Mouse (Mus musculus) heart, postnatal 10 days (tissue): Measurements from ENCODE around the gene Lbhd1. TPM values are rescaled to one million over a fixed set of nuclear protein-coding genes. Genes with fewer than 3 reads are reported as not detected.

Experiments used
- DNase-seq, 2 experiments: peaks; one replicate each; pipeline ENCODE4 v3.0.0; 2021
- intact Hi-C: fragments of 180-260 bp; cut with DNase I; formaldehyde crosslinking; loops from one replicate; pipeline ENCODE4 v1.15.1; 2025
- total RNA-seq, 2 experiments: library from RNA; stranded (reverse); gene quantifications; 2 replicates each; pipeline ENCODE4 v1.2.3; 2021

Gene Lbhd1
- total RNA-seq, 2 experiments from 2014 or later, result 2.0 to 9.8 TPM

DNA sequence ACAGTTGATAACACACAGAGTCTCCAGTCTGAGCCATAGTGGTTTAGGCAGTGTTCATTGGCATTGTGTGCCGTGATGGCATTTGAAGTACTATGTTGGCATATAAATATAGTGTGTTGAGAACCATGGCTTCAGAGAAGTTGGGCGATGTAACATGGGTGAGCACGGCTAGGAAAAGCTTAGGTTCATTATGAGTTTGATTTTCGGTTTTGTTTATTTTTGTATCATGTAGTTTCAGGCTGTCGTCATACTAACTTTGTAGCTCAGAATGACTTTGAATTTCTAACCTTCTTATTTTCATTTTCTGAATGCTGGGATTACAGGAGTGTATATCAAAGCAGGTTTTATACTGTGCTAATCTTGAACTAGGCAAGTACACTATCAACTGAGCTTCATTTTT is 19.9 kb downstream of the Lbhd1 start:
- intact Hi-C loops, result no loop called here
- no peak for DNase-seq

DNA sequence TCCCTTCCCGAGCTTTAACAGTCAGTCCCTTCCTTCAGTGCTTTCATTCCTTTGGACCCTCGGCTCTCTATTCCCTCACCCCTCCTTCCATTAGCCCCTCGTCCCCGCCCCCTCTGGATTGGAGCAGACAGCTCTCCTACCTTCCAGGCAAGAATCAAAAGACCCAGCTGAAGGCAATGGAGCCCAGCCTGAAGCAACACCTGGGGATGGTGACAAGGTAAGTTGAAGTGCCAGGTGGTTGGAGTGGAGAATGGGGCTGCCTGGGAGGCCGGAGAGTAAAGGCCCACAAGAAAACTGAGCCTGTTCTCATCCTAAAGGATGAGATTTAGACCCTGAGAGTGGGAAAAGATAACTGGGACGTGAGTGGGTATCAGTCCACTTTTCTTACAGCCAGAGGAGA is 25.0 kb downstream of the Lbhd1 start:
- intact Hi-C loops, result no loop called here
- no peak for DNase-seq

DNA sequence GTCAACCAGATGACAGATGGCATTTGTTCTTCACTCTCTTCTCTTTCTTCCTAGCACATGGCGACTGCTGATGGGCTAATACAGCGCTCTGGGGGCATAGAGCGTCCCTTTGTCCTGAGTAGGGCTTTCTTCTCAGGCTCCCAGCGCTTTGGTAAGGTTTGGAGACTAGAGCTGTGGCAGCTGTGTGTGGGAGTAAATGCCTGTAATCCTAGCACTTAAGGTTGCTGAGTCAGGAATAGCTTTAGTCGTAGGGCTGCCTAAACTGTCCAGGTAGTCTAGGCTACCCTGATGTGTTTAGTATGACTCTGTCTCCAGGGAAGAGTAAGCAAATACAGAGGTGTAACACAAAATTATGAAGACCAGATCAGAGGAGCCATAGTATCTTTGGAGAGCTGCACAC is 28.3 kb downstream of the Lbhd1 start:
- intact Hi-C loops, result no loop called here
- no peak for DNase-seq

DNA sequence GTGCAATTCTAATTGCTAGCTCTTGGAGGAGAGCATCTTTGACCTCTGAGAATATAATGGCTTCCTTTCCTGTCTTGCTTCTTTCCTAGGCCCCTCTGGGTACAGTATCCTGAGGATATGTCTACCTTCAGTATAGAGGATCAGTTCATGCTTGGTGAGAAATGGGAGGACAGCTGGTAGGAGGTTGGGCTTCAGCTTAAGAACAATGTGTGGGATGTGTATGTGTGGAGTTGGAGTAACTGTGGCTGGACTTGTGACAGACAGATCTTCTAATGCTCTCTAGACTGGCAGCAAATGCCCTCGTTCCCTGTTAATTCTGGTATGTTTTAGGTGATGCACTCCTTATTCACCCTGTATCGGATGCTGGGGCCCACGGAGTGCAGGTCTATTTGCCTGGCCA is 30.7 kb downstream of the Lbhd1 start:
- DNase-seq, result no peak
- intact Hi-C loops, result no loop called here

DNA sequence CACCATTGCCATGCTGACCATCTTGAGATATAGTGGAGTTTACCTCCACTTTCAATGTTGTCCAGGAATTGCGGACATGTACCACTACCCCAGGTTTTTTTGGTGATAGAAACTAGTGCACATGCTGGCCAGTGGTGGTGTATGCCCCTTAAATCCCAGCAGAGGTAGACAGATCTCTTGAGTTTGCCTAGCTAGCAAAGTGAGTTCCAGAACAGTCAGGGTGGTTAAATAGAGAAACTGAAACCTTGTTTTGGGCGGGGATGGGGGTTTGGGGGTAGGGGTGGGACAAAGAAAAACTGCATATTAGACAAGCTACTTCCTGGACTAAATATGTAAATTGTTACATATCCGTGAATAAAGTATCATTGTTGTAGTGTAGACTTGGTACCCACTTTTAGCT is 35.5 kb downstream of the Lbhd1 start:
- intact Hi-C loops, result no loop called here
- no peak for DNase-seq

DNA sequence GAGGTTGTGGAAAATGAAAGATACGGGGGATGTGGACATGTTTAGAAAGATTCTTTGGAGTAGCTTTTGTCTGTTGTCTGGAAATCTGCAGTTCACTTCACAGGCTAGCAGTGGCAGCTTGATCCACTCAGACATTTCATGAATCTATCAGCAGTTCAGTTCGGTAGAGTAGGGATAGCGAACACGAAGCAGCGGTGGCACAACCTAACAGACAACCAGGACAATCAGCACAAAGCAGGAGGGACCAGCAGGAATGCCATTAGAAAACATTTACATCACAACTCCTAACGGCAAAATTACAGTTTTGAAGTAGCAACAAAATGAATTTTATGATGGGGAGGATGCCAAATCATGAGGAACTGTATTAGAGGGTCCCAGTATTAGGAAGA is 36.1 kb downstream of the Lbhd1 start:
- intact Hi-C loops, result no loop called here
- no peak for DNase-seq

DNA sequence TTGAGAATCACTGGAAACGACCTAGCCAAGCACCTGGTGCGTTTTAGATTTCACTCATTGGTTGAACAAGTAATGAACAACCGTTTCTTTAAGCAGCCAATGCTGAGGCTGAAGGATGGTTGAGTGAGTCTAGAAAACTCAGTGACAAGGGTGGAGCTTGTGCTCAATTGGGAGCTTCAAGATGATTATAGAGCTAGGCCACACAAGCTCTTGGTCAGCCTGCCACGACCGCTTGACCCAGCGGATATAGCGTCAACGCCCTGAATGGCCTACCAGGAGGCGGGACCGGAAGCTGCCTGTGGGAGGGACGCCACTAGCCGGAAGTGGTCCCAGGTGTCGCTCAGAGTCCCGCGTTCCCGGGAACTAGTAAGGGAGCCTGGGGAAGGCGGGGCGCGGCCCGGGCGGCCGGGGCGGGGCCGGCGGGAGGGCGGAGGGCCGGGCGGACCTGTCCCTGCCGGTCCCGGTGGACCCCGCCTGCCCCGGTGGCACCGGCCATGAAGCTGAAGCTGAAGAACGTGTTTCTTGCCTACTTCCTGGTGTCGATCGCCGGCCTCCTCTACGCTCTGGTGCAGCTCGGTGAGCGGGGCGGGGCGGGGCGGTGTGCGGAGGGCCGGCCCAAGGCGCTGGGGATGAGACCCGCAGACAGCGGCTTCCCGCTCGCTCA is 36.7 kb downstream of the Lbhd1 start, which contains the start of gene B3gat3:
TSS of gene B3gat3 (plus strand) at position 302 of the 664 bp plus-strand sequence.
- intact Hi-C loops, result no loop called here
- DNase-seq, result peak; percentile 98

DNA sequence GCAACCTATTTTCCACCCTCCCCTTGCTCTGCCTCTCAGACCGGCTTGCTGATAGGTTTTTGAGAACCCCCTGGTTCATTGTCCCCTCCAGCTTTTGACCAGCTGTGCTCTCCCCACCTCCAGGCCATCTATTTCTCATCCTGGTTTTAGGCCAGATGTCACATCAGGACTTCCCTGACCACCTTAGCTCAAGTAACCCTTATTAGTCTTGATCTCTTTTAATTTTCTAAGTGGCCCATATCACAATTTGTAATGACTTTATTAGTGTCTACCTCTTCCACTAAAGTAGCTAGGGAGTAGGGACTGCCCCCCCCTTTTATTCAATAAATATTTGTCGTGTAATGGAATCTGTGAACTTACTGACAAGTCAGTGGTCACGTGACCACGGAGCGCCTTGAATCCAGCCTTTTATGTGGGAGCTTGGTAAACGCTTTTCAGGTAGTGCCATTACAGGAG is 37.3 kb downstream of the Lbhd1 start:
- DNase-seq, result peak in 1 of 2 experiments; percentile 52
- intact Hi-C loops, result no loop called here

DNA sequence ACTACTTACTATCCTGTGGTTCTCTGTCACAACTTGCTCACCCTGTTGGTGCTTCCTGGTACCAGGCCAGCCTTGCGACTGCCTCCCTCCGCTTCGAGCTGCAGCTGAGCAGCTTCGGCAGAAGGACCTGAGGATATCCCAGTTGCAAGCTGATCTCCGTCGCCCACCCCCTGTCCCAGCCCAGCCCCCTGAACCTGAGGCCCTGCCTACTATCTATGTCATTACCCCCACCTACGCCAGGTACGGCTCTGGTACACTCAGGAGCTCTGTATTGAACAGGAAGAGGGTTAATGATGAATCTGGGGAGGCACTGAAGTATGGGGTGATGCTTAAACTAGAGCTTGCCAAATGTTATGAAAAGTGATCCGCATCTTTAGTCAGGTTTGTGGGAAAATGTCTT is 38.2 kb downstream of the Lbhd1 start:
- intact Hi-C loops, result no loop called here
- DNase-seq, result no peak

DNA sequence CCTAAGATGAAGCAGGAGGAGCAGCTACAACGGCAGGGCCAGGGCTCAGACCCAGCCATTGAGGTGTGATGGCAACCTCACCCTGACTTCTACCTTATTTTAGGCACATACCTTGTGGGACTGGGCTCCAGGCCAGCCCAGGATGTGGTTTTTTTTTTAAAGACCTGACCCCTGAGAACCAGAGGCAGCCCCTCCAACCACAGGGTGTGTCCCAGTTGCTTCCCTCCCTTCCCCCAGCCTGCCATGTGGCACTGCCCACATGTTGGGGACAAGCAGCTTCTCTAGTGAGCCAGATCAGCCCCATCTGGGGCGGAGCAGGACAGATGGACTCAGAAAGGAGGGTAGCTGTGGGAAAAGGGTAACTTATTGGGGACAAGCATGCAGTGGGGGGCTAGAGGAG is 43.2 kb downstream of the Lbhd1 start:
- intact Hi-C loops, result no loop called here
- DNase-seq, result no peak

DNA sequence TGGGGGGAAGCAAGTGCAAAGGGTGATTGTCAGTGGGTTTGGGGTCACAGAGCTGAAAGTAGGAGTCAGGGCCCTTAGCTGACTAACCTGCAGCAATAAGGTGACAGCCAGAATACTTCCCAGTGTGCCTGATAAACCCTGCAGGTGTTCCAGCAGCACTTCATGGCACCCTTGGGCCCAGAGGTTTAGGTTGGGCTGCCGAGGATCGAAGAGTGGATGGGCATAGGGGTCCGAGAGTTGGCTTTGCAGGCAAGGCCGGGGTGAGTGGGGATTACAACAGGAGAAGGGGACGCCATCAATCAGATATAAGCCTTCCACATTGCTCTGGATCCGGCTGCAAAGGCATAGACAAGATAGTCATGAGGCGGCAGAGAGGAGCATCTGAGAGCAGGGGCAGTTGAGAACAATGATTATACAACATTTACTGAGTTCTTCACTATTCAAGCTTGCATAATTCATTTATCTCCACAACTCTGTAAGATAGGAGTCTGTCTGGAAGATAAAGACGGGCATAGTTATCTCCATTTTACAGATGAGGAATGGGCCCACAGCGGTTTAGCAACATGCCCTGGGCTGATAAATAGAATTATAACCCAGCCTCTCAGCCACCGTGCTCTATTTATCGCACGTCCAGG is 44.5 kb downstream of the Lbhd1 start:
- intact Hi-C loops, result no loop called here

DNA sequence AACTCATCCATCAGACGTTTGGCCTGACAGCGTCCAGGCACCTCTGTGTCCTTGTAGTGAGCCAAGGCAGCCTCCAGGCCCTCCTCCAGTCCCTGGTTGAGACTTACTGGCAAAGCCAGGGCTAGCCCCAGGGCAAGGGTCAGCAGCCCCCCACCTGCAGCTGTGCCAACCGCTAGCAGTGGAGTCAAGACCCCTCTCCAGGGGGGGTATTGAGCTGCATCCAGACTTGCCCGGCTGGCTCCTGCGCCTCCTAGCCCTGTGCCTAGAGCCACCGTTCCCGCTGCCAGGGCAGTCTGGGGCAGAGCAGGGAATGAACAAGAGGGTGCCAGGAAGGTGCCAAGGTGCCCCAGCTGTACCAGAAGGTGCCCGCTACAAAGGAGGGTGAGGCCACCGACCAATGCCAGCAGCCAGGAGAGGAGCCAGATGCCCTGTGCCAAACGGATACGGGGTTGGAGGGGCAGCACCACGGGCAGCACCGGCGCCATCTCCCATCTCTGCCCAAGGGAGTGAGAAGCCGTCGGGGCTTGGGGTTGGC is 45.2 kb downstream of the Lbhd1 start:
- intact Hi-C loops, result no loop called here
- DNase-seq, result no peak

More for the DNA sequence above, 44.5 kb downstream of the Lbhd1 start:
- DNase-seq, result no peak

DNA sequence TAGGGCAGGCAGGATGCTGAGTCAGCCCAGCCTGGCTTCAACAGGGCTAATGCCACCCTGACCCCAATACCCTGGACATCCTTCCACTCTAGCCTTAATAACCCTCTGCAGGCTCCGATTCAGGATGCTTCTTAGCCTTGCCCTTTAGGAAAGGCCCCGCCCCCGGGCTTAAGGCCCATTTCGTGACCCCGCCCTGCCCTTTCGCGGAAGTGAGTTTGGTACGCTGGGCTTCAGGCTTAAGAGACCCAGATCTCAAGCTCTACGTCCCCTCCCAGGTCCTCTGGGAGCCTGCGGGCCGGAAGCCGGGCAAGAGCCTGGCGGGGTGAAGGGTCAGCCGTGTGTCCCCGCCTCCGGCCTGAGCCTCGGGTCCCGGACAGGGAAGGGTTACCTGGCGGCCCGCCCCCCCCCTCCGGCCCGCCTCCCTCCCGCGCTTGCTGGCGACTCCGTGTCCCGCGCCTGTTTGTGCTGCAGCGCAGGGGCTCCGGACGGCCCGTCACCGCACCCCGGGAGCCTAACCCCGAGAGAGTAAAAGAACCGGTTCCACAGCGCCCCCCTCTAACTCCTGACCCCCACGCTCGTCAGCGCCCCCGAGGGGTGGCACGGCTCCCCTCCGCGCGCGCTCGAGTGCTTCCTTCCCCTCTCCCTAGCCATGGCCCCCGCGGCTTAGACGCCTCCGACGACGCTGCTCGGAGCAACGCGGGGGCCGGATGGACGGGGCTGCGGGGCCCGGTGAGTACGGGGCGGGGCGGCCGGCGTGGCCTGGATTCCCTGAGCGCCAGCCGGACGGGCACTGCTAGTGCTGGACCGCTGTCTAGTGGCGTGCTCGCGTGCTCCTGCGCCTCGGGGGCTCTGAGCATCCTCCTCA is 45.9 kb downstream of the Lbhd1 start, which contains the start of the genes Rom1 and Eml3:
TSS of gene Rom1 (minus strand) at position 133 of the 865 bp plus-strand sequence.
TSS of gene Eml3 (plus strand) at position 329 of the 865 bp plus-strand sequence.
- intact Hi-C loops, result no loop called here
- peak; percentile 94 to 95 for DNase-seq

DNA sequence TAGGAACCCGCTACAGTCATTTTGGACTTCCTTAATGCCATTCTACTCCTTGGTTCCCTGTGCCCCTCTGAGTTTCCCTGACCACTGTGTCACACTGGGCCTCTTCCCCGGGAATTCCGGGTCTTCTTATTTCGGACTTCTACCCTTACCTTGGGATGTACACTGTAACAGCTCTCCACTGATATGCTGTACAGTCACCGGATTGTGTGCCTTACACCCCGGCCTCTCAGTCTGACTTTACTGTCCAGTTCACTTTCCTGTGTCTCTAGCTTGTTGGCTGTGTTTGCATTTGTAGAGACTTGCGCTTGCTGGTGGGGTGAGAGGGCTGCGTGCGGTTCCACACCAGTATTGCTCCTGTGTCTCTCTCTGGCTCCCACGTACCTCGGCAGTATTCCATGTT is 46.6 kb downstream of the Lbhd1 start:
- intact Hi-C loops, result no loop called here

DNA sequence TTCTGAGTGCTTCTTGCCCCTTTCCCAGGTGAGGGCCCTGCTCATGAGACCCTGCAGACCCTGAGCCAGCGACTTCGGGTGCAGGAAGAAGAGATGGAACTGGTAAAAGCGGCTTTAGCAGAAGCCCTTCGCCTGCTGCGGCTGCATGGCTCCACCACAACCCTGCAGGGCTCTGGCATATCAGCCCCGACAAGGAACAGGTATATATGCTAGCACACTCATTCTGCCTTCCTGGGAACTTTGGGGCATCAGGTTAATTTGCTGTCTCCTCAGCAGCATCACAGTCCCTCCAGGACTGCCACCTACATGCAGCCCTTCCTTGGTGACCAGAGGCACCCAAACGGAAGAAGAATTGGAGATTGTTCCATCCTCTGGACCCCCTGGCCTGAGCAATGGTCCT is 47.2 kb downstream of the Lbhd1 start:
- intact Hi-C loops, result no loop called here
- DNase-seq, result no peak

More for the DNA sequence above, 46.6 kb downstream of the Lbhd1 start:
- DNase-seq, result no peak

DNA sequence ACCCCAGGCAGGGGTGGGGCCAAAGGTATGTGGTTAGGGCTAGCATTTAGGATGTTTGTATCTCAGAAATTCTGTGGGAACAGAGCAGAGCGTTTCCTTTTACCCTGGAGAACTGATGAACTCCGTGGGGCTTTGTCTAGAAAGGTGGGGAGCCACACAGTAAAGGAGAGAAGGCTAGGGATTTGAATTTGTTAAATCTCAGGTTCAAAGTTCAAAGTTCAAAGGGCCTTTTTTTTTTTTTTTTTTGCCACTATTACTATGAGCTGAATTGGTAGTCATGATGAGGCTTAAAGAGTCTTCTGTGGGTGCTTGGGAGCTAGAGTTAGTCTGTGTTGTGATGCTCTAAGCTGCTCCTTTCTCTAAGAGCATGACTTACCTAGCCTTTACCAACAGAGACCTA is 53.2 kb downstream of the Lbhd1 start:
- no peak for DNase-seq
- intact Hi-C loops, result no loop called here

DNA sequence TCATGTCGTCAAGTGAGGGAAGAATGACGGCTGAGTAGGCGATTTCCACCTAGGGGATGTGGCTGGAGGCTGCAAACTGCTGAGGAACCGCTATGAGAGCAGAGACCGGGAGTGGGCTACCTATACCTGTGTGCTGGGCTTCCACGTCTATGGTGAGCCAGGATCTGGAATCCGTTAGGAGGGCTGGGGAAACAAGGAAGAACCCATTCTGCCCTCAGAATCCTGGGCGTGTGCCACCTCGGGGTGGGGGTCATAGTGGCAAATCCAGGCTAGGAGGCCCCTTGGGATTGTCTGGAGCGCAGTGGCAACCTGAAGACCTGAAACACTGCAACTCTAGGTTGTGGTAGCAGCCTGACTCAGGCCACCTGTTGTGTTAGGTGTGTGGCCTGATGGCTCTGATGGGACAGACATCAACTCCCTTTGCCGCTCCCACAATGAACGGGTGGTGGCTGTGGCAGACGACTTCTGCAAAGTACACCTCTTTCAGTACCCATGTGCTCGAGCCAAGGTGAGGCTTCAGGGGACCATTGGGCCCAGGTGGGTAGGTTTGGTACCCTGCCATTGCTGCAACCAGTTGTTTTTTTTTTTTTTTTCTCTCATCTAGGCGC is 57.1 kb downstream of the Lbhd1 start:
- intact Hi-C loops, result no loop called here
- no peak for DNase-seq

DNA sequence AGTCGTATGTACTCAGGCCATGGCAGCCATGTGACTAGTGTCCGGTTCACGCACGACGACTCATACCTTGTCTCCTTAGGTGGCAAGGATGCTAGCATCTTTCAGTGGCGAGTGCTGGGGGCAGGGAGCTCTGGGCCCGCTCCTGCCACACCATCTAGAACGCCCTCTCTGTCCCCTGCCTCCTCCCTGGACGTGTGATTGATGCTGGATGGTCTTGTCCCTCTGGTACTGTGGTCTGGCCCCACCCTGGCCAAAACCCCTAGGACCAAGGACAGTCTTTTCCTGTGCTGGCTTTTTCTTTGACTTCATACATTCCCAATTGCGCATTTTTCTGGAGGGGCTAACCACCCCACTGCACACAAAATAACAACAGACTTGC is 57.6 kb downstream of the Lbhd1 start:
- intact Hi-C loops, result no loop called here
- DNase-seq, result no peak

DNA sequence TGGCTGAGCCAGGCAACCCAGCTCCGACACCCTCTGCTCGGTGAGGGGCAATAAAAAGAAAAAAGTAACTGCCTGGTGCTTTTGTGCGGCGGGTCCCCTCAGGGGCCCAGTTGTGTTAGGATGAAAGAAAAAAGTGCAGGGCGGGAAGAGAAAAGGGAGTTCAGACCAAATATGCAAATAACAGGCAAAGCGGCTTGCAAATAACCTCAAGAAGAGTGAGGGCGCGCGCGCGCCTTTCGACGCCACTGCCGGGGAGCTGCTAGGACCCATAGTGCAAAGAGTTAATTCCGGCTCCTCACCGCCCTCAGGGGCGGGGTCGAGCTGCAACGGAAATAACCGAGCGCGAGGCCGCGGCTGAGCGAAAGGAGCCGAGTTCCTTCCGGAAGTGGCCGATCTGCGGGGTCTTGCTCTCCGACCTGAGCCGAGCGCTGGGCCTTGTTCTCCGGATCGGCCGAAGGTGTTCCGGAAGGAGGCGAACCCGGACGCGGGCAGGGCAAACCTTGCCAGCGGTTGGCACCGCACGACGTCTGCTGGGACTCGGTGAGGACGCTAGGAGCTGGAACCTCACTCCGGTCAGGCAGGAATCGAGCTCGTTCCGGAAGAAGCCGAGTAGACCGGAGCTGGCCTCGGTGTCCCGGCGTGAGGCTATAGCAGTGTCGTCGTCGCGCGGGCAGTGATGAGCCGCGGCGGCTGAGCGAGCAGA is 58.1 kb downstream of the Lbhd1 start, which contains the start of gene Mta2:
TSS of gene Mta2 (plus strand) at position 361 of the 703 bp plus-strand sequence.
- intact Hi-C loops, result no loop called here
- peak; percentile 98 to 99 for DNase-seq
